Mouse (Mus musculus): ENCODE measurements around the gene Stk38. TPM values are rescaled to one million over a fixed set of nuclear protein-coding genes. Genes with fewer than 3 reads are reported as not detected.

The Stk38 gene
- total RNA-seq, 1 experiment = 78.0 TPM

DNA sequence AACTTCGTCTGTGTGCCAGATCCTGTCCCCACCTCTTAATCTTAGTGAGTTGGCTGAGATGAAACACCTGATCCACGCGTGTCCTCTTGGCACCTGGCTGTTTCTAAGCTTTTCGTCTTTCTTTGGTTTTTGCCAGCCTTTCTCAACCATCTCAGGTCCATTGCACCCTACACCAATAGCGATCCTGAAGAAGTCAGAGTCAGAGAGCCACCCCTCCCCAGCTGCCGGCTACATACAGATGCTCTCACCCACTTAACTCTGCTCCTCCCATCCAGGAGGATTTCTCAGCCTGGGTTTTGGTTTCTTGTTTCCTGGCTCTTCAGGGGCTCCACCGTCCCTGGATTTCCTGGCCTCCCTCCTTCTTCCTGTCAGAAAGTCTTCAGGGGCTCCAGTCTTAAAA is 11.6 kb upstream of the Stk38 start:
- Histone ChIP-seq H3K9ac (ENCODE audit: insufficient read depth, low read depth, low read length, poor library complexity, severe bottlenecking) (no peak overlapping the region), H3K27ac (ENCODE audit: insufficient read depth, low read depth, low read length, poor library complexity, severe bottlenecking) (no peak overlapping the region), H3K4me3 (ENCODE audit: insufficient read depth in 1 of 2, low read depth in 1 of 2, low read length in 2 of 2, poor library complexity in 1 of 2, severe bottlenecking in 1 of 2) (no peak overlapping the region), H3K36me3 (ENCODE audit: control insufficient read depth, insufficient read depth, low read length, poor library complexity, severe bottlenecking) (no peaks in the 10 kb centered on the region), H3K9me3 (ENCODE audit: control insufficient read depth, insufficient read depth, low read depth, low read length) (no peaks in the 10 kb centered on the region), H3K4me1 (ENCODE audit: control insufficient read depth in 2 of 2, insufficient read depth in 2 of 2, low read length in 2 of 2, poor library complexity in 1 of 2) (peaks cover 7 to 21% of the 10 kb centered on the region in 2 experiments; a peak in 3 of 4 replicates)
- DNase-seq (ENCODE audit: low read depth, low spot score) = no peak
- in situ Hi-C loops (cut with MboI; ENCODE audit: low sequenced_read_pairs in 2 of 2, unreplicated experiment in 2 of 2) = no loop called here
- TF ChIP-seq HCFC1 (IDR thresholded peaks at IDR 0.05; ENCODE audit: borderline replicate concordance, insufficient read depth, low read length) (no peak), CHD2 (IDR thresholded peaks at IDR 0.05; ENCODE audit: low read depth, low read length) (no peak), MAFK (IDR thresholded peaks at IDR 0.05; ENCODE audit: insufficient read depth, low read depth, low read length) (no peak), ZC3H11A (IDR thresholded peaks at IDR 0.05; ENCODE audit: borderline replicate concordance, low read depth, low read length) (no peak), ZNF384 (IDR thresholded peaks at IDR 0.05; ENCODE audit: low read depth, low read length) (no peak)

DNA sequence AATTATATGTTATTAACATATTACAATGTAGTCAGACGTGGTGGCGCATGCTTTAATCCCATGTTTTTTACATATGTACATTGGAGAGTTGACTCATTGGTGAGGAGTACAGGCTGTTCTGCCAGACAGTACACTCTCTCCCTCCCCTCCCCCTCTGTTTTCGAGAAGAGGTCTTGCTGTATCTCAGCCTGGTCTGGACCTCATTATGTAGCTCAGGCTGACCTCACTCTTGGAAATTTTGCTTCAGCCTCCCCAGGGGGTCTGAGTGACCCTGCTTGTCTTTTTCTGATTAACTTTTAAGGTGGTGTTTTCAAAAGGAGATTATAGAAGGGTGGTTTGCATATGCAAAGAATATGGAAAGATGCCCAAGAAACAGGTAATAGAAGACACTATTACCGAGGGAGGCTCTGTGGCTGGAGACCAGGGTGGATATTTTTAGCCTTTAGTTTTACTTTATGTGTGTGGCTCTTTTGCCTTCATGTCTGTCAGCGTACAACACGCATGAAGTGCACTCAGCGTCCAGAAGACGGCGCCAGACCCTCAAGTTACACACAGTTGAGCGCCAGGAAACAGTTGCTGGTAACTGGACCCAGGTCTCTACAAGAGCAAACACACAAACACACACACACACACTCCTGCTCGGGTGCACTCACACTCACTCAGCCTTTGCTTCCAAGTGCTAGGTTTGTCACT is 10.6 kb upstream of the Stk38 start:
- TF ChIP-seq ZC3H11A (IDR thresholded peaks at IDR 0.05; ENCODE audit: borderline replicate concordance, low read depth, low read length) = peak; percentile 50; the same call in 1 of the 2 replicates
- no peak for TF ChIP-seq HCFC1 (IDR thresholded peaks at IDR 0.05; ENCODE audit: borderline replicate concordance, insufficient read depth, low read length)
- TF ChIP-seq ZNF384 (IDR thresholded peaks at IDR 0.05; ENCODE audit: low read depth, low read length) = no peak
- H3K27ac ChIP-seq (ENCODE audit: insufficient read depth, low read depth, low read length, poor library complexity, severe bottlenecking) = peak overlapping the region; percentile 48; the same call in 1 of the 2 replicates
- H3K9me3 ChIP-seq (ENCODE audit: control insufficient read depth, insufficient read depth, low read depth, low read length) = no peaks in the 10 kb centered on the region
- no peak overlapping the region; the same call in 1 of the 2 replicates for H3K9ac ChIP-seq (ENCODE audit: insufficient read depth, low read depth, low read length, poor library complexity, severe bottlenecking)
- in situ Hi-C loops (cut with MboI; ENCODE audit: low sequenced_read_pairs in 2 of 2, unreplicated experiment in 2 of 2) = no loop called here
- DNase-seq (ENCODE audit: low read depth, low spot score) = no peak
- no peak overlapping the region for H3K4me3 ChIP-seq (ENCODE audit: insufficient read depth in 1 of 2, low read depth in 1 of 2, low read length in 2 of 2, poor library complexity in 1 of 2, severe bottlenecking in 1 of 2)
- no peaks in the 10 kb centered on the region for H3K36me3 ChIP-seq (ENCODE audit: control insufficient read depth, insufficient read depth, low read length, poor library complexity, severe bottlenecking)
- peaks cover 9 to 17% of the 10 kb centered on the region in 2 experiments for H3K4me1 ChIP-seq (ENCODE audit: control insufficient read depth in 2 of 2, insufficient read depth in 2 of 2, low read length in 2 of 2, poor library complexity in 1 of 2)

DNA sequence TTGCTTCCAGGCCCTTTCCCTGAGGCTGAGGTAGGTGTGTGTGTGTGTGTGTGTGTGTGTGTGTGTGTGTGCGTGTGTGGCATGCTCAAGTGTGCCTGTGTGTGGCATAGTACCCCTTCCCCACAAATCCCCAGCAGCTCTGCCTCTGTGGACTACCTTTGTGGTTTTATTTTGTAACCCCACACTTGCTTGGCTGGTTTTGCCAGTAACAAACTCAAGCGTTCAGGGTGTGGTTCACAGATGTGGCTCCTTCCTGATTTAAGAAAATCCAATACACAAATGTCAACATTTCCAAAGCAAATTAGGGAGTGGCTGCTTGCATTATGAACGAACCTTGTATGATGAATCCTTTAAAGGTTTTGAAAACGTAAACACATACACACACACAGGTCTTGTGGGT is 8.9 kb upstream of the Stk38 start:
- H3K36me3 ChIP-seq (ENCODE audit: control insufficient read depth, insufficient read depth, low read length, poor library complexity, severe bottlenecking) = no peaks in the 10 kb centered on the region
- TF ChIP-seq ZNF384 (IDR thresholded peaks at IDR 0.05; ENCODE audit: low read depth, low read length) (no peak), HCFC1 (IDR thresholded peaks at IDR 0.05; ENCODE audit: borderline replicate concordance, insufficient read depth, low read length) (no peak), ZC3H11A (IDR thresholded peaks at IDR 0.05; ENCODE audit: borderline replicate concordance, low read depth, low read length) (no peak), MAFK (IDR thresholded peaks at IDR 0.05; ENCODE audit: insufficient read depth, low read depth, low read length) (no peak), CHD2 (IDR thresholded peaks at IDR 0.05; ENCODE audit: low read depth, low read length) (no peak)
- DNase-seq (ENCODE audit: low read depth, low spot score) = no peak
- peak overlapping the region; percentile 52; the same call in 1 of the 2 replicates for H3K27ac ChIP-seq (ENCODE audit: insufficient read depth, low read depth, low read length, poor library complexity, severe bottlenecking)
- H3K4me3 ChIP-seq (ENCODE audit: insufficient read depth in 1 of 2, low read depth in 1 of 2, low read length in 2 of 2, poor library complexity in 1 of 2, severe bottlenecking in 1 of 2) = no peak overlapping the region
- H3K9ac ChIP-seq (ENCODE audit: insufficient read depth, low read depth, low read length, poor library complexity, severe bottlenecking) = no peak overlapping the region
- in situ Hi-C loops (cut with MboI; ENCODE audit: low sequenced_read_pairs in 2 of 2, unreplicated experiment in 2 of 2) = no loop called here
- no peaks in the 10 kb centered on the region for H3K9me3 ChIP-seq (ENCODE audit: control insufficient read depth, insufficient read depth, low read depth, low read length)
- peaks cover 9 to 24% of the 10 kb centered on the region in 2 experiments for H3K4me1 ChIP-seq (ENCODE audit: control insufficient read depth in 2 of 2, insufficient read depth in 2 of 2, low read length in 2 of 2, poor library complexity in 1 of 2)

DNA sequence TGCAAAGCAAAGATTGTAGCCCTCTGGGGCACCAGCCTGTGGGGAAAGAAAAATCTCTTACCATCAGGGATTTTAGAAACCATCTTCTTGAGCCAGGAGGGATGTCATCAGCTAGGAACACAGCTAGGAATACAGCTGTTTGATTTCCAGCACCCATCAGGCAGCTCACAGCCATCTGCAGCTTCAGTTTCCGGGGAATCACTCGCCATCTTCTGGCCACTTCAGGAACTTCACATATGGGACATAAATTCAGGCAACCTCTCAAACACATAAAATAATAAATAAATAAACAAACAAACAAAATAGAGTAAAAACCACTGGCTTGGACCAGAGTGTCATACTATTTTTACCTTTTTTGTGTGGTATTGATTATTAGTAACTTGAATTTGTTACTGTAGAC is 7.8 kb upstream of the Stk38 start:
- TF ChIP-seq ZNF384 (IDR thresholded peaks at IDR 0.05; ENCODE audit: low read depth, low read length) (no peak), MAFK (IDR thresholded peaks at IDR 0.05; ENCODE audit: insufficient read depth, low read depth, low read length) (no peak), CHD2 (IDR thresholded peaks at IDR 0.05; ENCODE audit: low read depth, low read length) (no peak), ZC3H11A (IDR thresholded peaks at IDR 0.05; ENCODE audit: borderline replicate concordance, low read depth, low read length) (no peak), HCFC1 (IDR thresholded peaks at IDR 0.05; ENCODE audit: borderline replicate concordance, insufficient read depth, low read length) (no peak)
- Histone ChIP-seq H3K36me3 (ENCODE audit: control insufficient read depth, insufficient read depth, low read length, poor library complexity, severe bottlenecking) (no peaks in the 10 kb centered on the region), H3K9ac (ENCODE audit: insufficient read depth, low read depth, low read length, poor library complexity, severe bottlenecking) (no peak overlapping the region), H3K4me3 (ENCODE audit: insufficient read depth in 1 of 2, low read depth in 1 of 2, low read length in 2 of 2, poor library complexity in 1 of 2, severe bottlenecking in 1 of 2) (no peak overlapping the region), H3K9me3 (ENCODE audit: control insufficient read depth, insufficient read depth, low read depth, low read length) (no peaks in the 10 kb centered on the region), H3K4me1 (ENCODE audit: control insufficient read depth in 2 of 2, insufficient read depth in 2 of 2, low read length in 2 of 2, poor library complexity in 1 of 2) (peaks cover 9 to 26% of the 10 kb centered on the region in 2 experiments), H3K27ac (ENCODE audit: insufficient read depth, low read depth, low read length, poor library complexity, severe bottlenecking) (no peak overlapping the region; the same call in 1 of the 2 replicates)
- peak; percentile 71 for DNase-seq (ENCODE audit: low read depth, low spot score)
- in situ Hi-C loops (cut with MboI; ENCODE audit: low sequenced_read_pairs in 2 of 2, unreplicated experiment in 2 of 2) = no loop called here
